Mouse (Mus musculus) limb, embryonic 14.5 days (tissue): ENCODE measurements around the gene Gm36864. TPM values are rescaled to one million over a fixed set of nuclear protein-coding genes. Genes with fewer than 3 reads are reported as not detected.

ENCODE experiments used
- ATAC-seq: fragments of 200-750 bp; cut with Nextera tagmentation; 2 replicates; pipeline ENCODE4 v1.8.0; 2017; ENCODE audit warnings: low read depth, moderate number of reproducible peaks, moderate TSS enrichment; ENCODE audit not compliant: low FRiP score
- DNase-seq: peaks from one replicate; pipeline ENCODE4 v3.0.0-alpha.2; 2015; ENCODE audit warnings: low spot score
- H3K27ac ChIP-seq: fragments of 300-500 bp; sonication (generic); replicated peaks from 2 replicates; pipeline ENCODE4 v1.5.1; 2014; ENCODE audit warnings: low read depth, mild to moderate bottlenecking, low read length, moderate library complexity, mixed read lengths
- H3K27me3 ChIP-seq: fragments of 300-500 bp; sonication (generic); 2 replicates; pipeline ENCODE4 v1.6.1; 2014; ENCODE audit warnings: low read length, mixed read lengths; ENCODE audit not compliant: control insufficient read depth, insufficient read depth
- H3K36me3 ChIP-seq: fragments of 300-500 bp; sonication (generic); 2 replicates; pipeline ENCODE4 v1.6.1; 2014; ENCODE audit warnings: mild to moderate bottlenecking, low read length, moderate library complexity, mixed read lengths; ENCODE audit not compliant: control insufficient read depth, insufficient read depth
- H3K4me1 ChIP-seq: fragments of 300-500 bp; sonication (generic); 2 replicates; pipeline ENCODE4 v1.6.1; 2014; ENCODE audit warnings: antibody characterized with exemption, low read length, mixed read lengths; ENCODE audit not compliant: control insufficient read depth, insufficient read depth
- H3K4me2 ChIP-seq: fragments of 300-500 bp; sonication (generic); replicated peaks from 2 replicates; pipeline ENCODE4 v1.6.1; 2014; ENCODE audit warnings: low read depth, mild to moderate bottlenecking, low read length, moderate library complexity; ENCODE audit not compliant: severe bottlenecking
- H3K4me3 ChIP-seq: fragments of 300-500 bp; sonication (generic); replicated peaks from 2 replicates; pipeline ENCODE4 v1.5.1; 2014; ENCODE audit warnings: low read length
- H3K9ac ChIP-seq: fragments of 300-500 bp; sonication (generic); 2 replicates; pipeline ENCODE4 v1.6.1; 2014; ENCODE audit warnings: mild to moderate bottlenecking, low read depth, low read length, moderate library complexity; ENCODE audit not compliant: severe bottlenecking
- H3K9me3 ChIP-seq: fragments of 300-500 bp; sonication (generic); 2 replicates; pipeline ENCODE4 v1.6.1; 2016; ENCODE audit warnings: low read length; ENCODE audit not compliant: control insufficient read depth
- POLR2A ChIP-seq: fragments of 200-500 bp; IDR thresholded peaks from 2 replicates; pipeline ENCODE4 v1.8.0; 2012; ENCODE audit warnings: inconsistent platforms, mild to moderate bottlenecking, moderate library complexity, borderline replicate concordance; ENCODE audit not compliant: insufficient read depth, insufficient read length; ENCODE audit errors: extremely low read depth
- WGBS: fragments of 180-500 bp; shearing (Covaris S2); extraction: QIAGEN DNeasy Blood & Tissue Kit; methylation state at CpG from one replicate; pipeline ENCODE4 v1.1.7; 2014; 5-methylcytosine and 5-hydroxymethylcytosine counted together
- polyA plus RNA-seq, 2 experiments: library from polyadenylated mRNA; depleted of rRNA in 1 of 2; stranded (reverse) in 1 of 2; unstranded in 1 of 2; fragments of >200 nt; fragmentation: Nextera tagmentation in 1 of 2; extraction: Ambion mirVana in 1 of 2; gene quantifications; 2 replicates each; pipeline versions ENCODE4 v1.2.1 to v1.2.3; 2012 to 2014

The Gm36864 gene
- polyA plus RNA-seq, 2 experiments, result not detected

DNA sequence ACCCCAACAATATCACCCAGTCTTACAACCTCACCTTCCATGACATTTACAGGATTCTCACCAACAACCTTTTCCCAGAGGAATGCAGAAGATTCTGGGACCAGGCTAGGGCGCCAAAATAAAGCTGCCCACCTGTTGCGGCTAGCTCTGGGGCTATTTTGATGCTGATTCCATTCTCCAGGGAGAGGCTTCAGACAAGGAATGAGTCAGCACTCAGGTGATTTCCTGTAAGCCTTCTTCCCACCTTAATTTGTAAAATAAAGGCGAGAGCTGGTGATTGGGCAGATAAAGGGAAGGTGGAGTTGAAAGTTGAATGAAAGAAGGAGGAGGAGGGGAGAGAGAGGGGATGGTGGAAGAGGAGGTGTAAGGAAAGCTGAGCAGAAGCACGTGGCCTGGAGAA is 55.4 kb downstream of the Gm36864 start:
- H3K9me3 ChIP-seq, result no peaks in the 10 kb centered on the region
- no peak overlapping the region for H3K27ac ChIP-seq
- H3K4me2 ChIP-seq, result no peak overlapping the region
- ATAC-seq (no peak), DNase-seq (no peak)
- H3K4me3 ChIP-seq, result no peak overlapping the region
- no peaks in the 10 kb centered on the region for H3K36me3 ChIP-seq
- 54% methylated on average over 4 of the region's 4 CpGs for WGBS
- H3K27me3 ChIP-seq, result no peaks in the 10 kb centered on the region
- no peak overlapping the region for H3K9ac ChIP-seq
- TF ChIP-seq POLR2A, result no peak
- no peaks in the 10 kb centered on the region for H3K4me1 ChIP-seq

Other genes starting within 250 kb of the Gm36864 start
- gene Klk1b11, start 240.3 kb upstream of the Gm36864 start, polyA plus RNA-seq (2012; rRNA removed), result not detected in 2 replicates
- not detected in 2 replicates for gene Klk1b11, start 240.3 kb upstream of the Gm36864 start, polyA plus RNA-seq (2014; fragmentation: Nextera tagmentation; extraction: Ambion mirVana)
- gene Klk1b26, start 224.0 kb upstream of the Gm36864 start, polyA plus RNA-seq (2012; rRNA removed), result 0.05 and 0.20 TPM in 2 replicates
- 0.14 and 0.36 TPM in 2 replicates for gene Klk1b26, start 224.0 kb upstream of the Gm36864 start, polyA plus RNA-seq (2014; fragmentation: Nextera tagmentation; extraction: Ambion mirVana)
- gene Klk1b27, start 183.9 kb upstream of the Gm36864 start, polyA plus RNA-seq (2012; rRNA removed), result not detected in 2 replicates
- gene Klk1b27, start 183.9 kb upstream of the Gm36864 start, polyA plus RNA-seq (2014; fragmentation: Nextera tagmentation; extraction: Ambion mirVana), result not detected in 2 replicates
- gene Klk1b21, start 133.8 kb upstream of the Gm36864 start, polyA plus RNA-seq (2012; rRNA removed), result not detected in 2 replicates
- not detected in 2 replicates for gene Klk1b21, start 133.8 kb upstream of the Gm36864 start, polyA plus RNA-seq (2014; fragmentation: Nextera tagmentation; extraction: Ambion mirVana)
- not detected in 2 replicates for gene Klk1b22, start 123.5 kb upstream of the Gm36864 start, polyA plus RNA-seq (2012; rRNA removed)
- not detected in 2 replicates for gene Klk1b22, start 123.5 kb upstream of the Gm36864 start, polyA plus RNA-seq (2014; fragmentation: Nextera tagmentation; extraction: Ambion mirVana)
- gene Klk1b16, start 99.4 kb upstream of the Gm36864 start, polyA plus RNA-seq (2012; rRNA removed), result not detected in 2 replicates
- gene Klk1b16, start 99.4 kb upstream of the Gm36864 start, polyA plus RNA-seq (2014; fragmentation: Nextera tagmentation; extraction: Ambion mirVana), result not detected in 2 replicates
- 0.08 and 0.17 TPM in 2 replicates for gene Klk1b24, start 47.9 kb upstream of the Gm36864 start, polyA plus RNA-seq (2012; rRNA removed)
- not detected in 2 replicates for gene Klk1b24, start 47.9 kb upstream of the Gm36864 start, polyA plus RNA-seq (2014; fragmentation: Nextera tagmentation; extraction: Ambion mirVana)
- gene Klk1b3, start 38.0 kb upstream of the Gm36864 start, polyA plus RNA-seq (2012; rRNA removed), result not detected in 2 replicates
- not detected in 2 replicates for gene Klk1b3, start 38.0 kb upstream of the Gm36864 start, polyA plus RNA-seq (2014; fragmentation: Nextera tagmentation; extraction: Ambion mirVana)
- gene Klk1b4, start 28.7 kb upstream of the Gm36864 start, polyA plus RNA-seq (2012; rRNA removed), result not detected in 2 replicates
- gene Klk1b4, start 28.7 kb upstream of the Gm36864 start, polyA plus RNA-seq (2014; fragmentation: Nextera tagmentation; extraction: Ambion mirVana), result not detected in 2 replicates
- not detected in 2 replicates for gene Klk1b5, start 20.2 kb upstream of the Gm36864 start, polyA plus RNA-seq (2012; rRNA removed)
- not detected in 2 replicates for gene Klk1b5, start 20.2 kb upstream of the Gm36864 start, polyA plus RNA-seq (2014; fragmentation: Nextera tagmentation; extraction: Ambion mirVana)
- gene Klk1, start 10.8 kb upstream of the Gm36864 start, polyA plus RNA-seq (2012; rRNA removed), result 0.27 TPM in 1 of 2 replicates, not detected in the other
- not detected in 2 replicates for gene Klk1, start 10.8 kb upstream of the Gm36864 start, polyA plus RNA-seq (2014; fragmentation: Nextera tagmentation; extraction: Ambion mirVana)
- gene 1700028J19Rik, start 10.5 kb downstream of the Gm36864 start, polyA plus RNA-seq (2012; rRNA removed), result 1.3 and 1.4 TPM in 2 replicates
- gene 1700028J19Rik, start 10.5 kb downstream of the Gm36864 start, polyA plus RNA-seq (2014; fragmentation: Nextera tagmentation; extraction: Ambion mirVana), result 0.53 and 1.3 TPM in 2 replicates
- 315 and 368 TPM in 2 replicates for gene 2410002F23Rik, start 10.5 kb downstream of the Gm36864 start, polyA plus RNA-seq (2012; rRNA removed)
- 163 and 170 TPM in 2 replicates for gene 2410002F23Rik, start 10.5 kb downstream of the Gm36864 start, polyA plus RNA-seq (2014; fragmentation: Nextera tagmentation; extraction: Ambion mirVana)
- 0.09 and 0.25 TPM in 2 replicates for gene Acp4, start 21.2 kb downstream of the Gm36864 start, polyA plus RNA-seq (2012; rRNA removed)
- gene Acp4, start 21.2 kb downstream of the Gm36864 start, polyA plus RNA-seq (2014; fragmentation: Nextera tagmentation; extraction: Ambion mirVana), result 0.11 and 0.25 TPM in 2 replicates
- not detected in 2 replicates for gene Gm15517, start 25.3 kb downstream of the Gm36864 start, polyA plus RNA-seq (2012; rRNA removed)
- not detected in 2 replicates for gene Gm15517, start 25.3 kb downstream of the Gm36864 start, polyA plus RNA-seq (2014; fragmentation: Nextera tagmentation; extraction: Ambion mirVana)
- gene Clec11a, start 70.7 kb downstream of the Gm36864 start, polyA plus RNA-seq (2012; rRNA removed), result 21.2 and 22.8 TPM in 2 replicates
- 12.4 and 15.5 TPM in 2 replicates for gene Clec11a, start 70.7 kb downstream of the Gm36864 start, polyA plus RNA-seq (2014; fragmentation: Nextera tagmentation; extraction: Ambion mirVana)
- gene Shank1, start 74.1 kb downstream of the Gm36864 start, polyA plus RNA-seq (2012; rRNA removed), result 13.6 and 18.2 TPM in 2 replicates
- gene Shank1, start 74.1 kb downstream of the Gm36864 start, polyA plus RNA-seq (2014; fragmentation: Nextera tagmentation; extraction: Ambion mirVana), result 4.0 and 4.3 TPM in 2 replicates
- 3.3 and 3.8 TPM in 2 replicates for gene Syt3, start 147.9 kb downstream of the Gm36864 start, polyA plus RNA-seq (2012; rRNA removed)
- gene Syt3, start 147.9 kb downstream of the Gm36864 start, polyA plus RNA-seq (2014; fragmentation: Nextera tagmentation; extraction: Ambion mirVana), result 2.2 and 4.6 TPM in 2 replicates
- 2.1 and 2.7 TPM in 2 replicates for gene 1700008O03Rik, start 149.6 kb downstream of the Gm36864 start, polyA plus RNA-seq (2012; rRNA removed)
- gene 1700008O03Rik, start 149.6 kb downstream of the Gm36864 start, polyA plus RNA-seq (2014; fragmentation: Nextera tagmentation; extraction: Ambion mirVana), result 0.67 and 0.73 TPM in 2 replicates
- gene Lrrc4b, start 192.8 kb downstream of the Gm36864 start, polyA plus RNA-seq (2012; rRNA removed), result 15.3 and 23.0 TPM in 2 replicates
- 1.6 and 1.8 TPM in 2 replicates for gene Lrrc4b, start 192.8 kb downstream of the Gm36864 start, polyA plus RNA-seq (2014; fragmentation: Nextera tagmentation; extraction: Ambion mirVana)
- gene Aspdh, start 229.2 kb downstream of the Gm36864 start, polyA plus RNA-seq (2012; rRNA removed), result 1.8 and 3.1 TPM in 2 replicates
- 0.37 and 0.58 TPM in 2 replicates for gene Aspdh, start 229.2 kb downstream of the Gm36864 start, polyA plus RNA-seq (2014; fragmentation: Nextera tagmentation; extraction: Ambion mirVana)
- 167 and 215 TPM in 2 replicates for gene Josd2, start 231.8 kb downstream of the Gm36864 start, polyA plus RNA-seq (2012; rRNA removed)
- gene Josd2, start 231.8 kb downstream of the Gm36864 start, polyA plus RNA-seq (2014; fragmentation: Nextera tagmentation; extraction: Ambion mirVana), result 78.9 and 81.5 TPM in 2 replicates